In genomic region chr9:95834799-95835198, GRCm38 (mm10) we compare ENCODE assay signal across 17 mouse cellular contexts.
"Had no signal": no experiment of that assay in that cellular context is flagged by ENCODE, and none has a peak within 500 bp of the region (broad histone marks: within the 10 kb centered on the region; RNA-seq: fewer than 3 reads in every experiment).

No protein-coding gene starts in this region.

- H3K4me1 ChIP-seq: limb, embryonic 13.5 days; midbrain, embryonic 15.5 days; neural tube, embryonic 12.5 days had no signal

- DNase-seq: kidney, adult 8-10 months; kidney, postnatal 36 days; layer of hippocampus, adult 9-11 months; layer of hippocampus, postnatal 36 days; lung, adult 2 months; lung, postnatal 36 days; retina, postnatal 1 day; right cerebral cortex, postnatal 14 days; thymus, adult 18-20 months; thymus, postnatal 36 days had no signal

- H3K27ac ChIP-seq: limb, embryonic 13.5 days; liver, embryonic 14.5 days; midbrain, embryonic 15.5 days; neural tube, embryonic 12.5 days; stomach, postnatal 0 days had no signal

- ATAC-seq: lung, postnatal 0 days; midbrain, embryonic 15.5 days had no signal

- H3K27me3 ChIP-seq: limb, embryonic 13.5 days; megakaryocyte, embryonic 14.5 days; midbrain, embryonic 15.5 days; neural tube, embryonic 12.5 days had no signal

- H3K36me3 ChIP-seq: limb, embryonic 13.5 days; midbrain, embryonic 15.5 days; neural tube, embryonic 12.5 days had no signal

- H3K9me3 ChIP-seq: limb, embryonic 13.5 days; megakaryocyte, embryonic 14.5 days; midbrain, embryonic 15.5 days; neural tube, embryonic 12.5 days had no signal

- H3K4me3 ChIP-seq: limb, embryonic 13.5 days; midbrain, embryonic 15.5 days; neural tube, embryonic 12.5 days had no signal
